7 mouse cellular contexts compared by ENCODE assay signal in the genomic region with DNA sequence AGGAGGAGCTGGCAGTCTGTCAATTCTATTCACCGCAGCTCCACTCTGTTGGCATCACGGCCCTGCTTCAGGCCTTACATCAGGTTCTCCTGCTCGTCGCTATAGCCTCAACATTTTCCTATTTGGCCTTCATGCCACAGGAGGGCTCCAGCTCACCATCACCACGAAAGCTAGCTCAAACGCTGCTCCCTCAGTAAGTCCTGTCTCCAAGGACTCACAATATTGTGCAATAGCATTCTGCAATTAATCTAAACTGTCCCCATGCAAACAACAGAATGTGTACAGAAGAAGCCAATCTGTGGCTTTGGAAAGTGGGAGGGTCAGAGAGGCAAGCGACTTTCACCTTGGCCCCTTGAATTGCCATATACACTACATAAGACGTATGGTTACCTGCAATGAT. TPM values are rescaled to one million over a fixed set of nuclear protein-coding genes. Genes with fewer than 3 reads are reported as not detected.
DNase-seq lines count a peak whose midpoint lies in the region; ATAC-seq and TF ChIP-seq lines count a peak whose summit lies in the region.

No protein-coding gene starts in this region.

- H3K9me3 ChIP-seq in lung, embryonic 14.5 days (ENCODE audit: low read depth, low read length), result no peaks in the 10 kb centered on the region

- DNase-seq in layer of hippocampus, adult 11-12 months (ENCODE audit: low spot score), result peak; percentile 58
- no peak for DNase-seq in layer of hippocampus, postnatal 25 days (ENCODE audit: extremely low spot score in 1 of 2, low spot score in 1 of 2)
- peak; percentile 46 for DNase-seq in adrenal gland, postnatal 25 days
- DNase-seq in cerebellum, adult 9-11 months, result peak; percentile 52
- DNase-seq in lung, embryonic 14.5 days, result peak; percentile 51
- DNase-seq in gastrocnemius, postnatal 14 days, result no peak

- H3K4me2 ChIP-seq in lung, embryonic 14.5 days, result no peak overlapping the region

- H3K4me3 ChIP-seq in lung, embryonic 14.5 days (ENCODE audit: low read depth, low read length), result no peak overlapping the region

- H3K9ac ChIP-seq in lung, embryonic 14.5 days, result no peak overlapping the region

- no peak overlapping the region for H3K27ac ChIP-seq in lung, embryonic 14.5 days (ENCODE audit: low read depth)

- ATAC-seq in lung, embryonic 14.5 days (ENCODE audit: insufficient read depth), result peak; percentile 28; the same call in 1 of the 2 replicates
- ATAC-seq in erythroid progenitor cell, adult 5-6 weeks (replicated peaks; ENCODE audit: low FRiP score, poor library complexity, severe bottlenecking), result no peak

- H3K36me3 ChIP-seq in lung, embryonic 14.5 days (ENCODE audit: insufficient read depth), result 0 out of 2 replicates have a peak, but pooled peaks cover 3% of the 10 kb centered on the region

- 75% methylated on average over 8 of the region's 8 CpGs for WGBS in lung, embryonic 14.5 days

- peak; percentile 48 for TF ChIP-seq CTCF in lung, embryonic 14.5 days (IDR thresholded peaks at IDR 0.05; ENCODE audit: low read depth)

- no peaks in the 10 kb centered on the region for H3K27me3 ChIP-seq in lung, embryonic 14.5 days (ENCODE audit: insufficient read depth, low read length)

- no peaks in the 10 kb centered on the region for H3K4me1 ChIP-seq in lung, embryonic 14.5 days (ENCODE audit: insufficient read depth)

- intact Hi-C loops in gastrocnemius, postnatal 14 days (cut with DNase I; ENCODE audit: low total_unique reads), result no loop called here

RNA-seq across cellular contexts. Expression of a gene that starts 27.8 kb away (rescaled TPM):
- total RNA-seq in layer of hippocampus, postnatal 25 days (2021), result 100 to 1,000 TPM in 1 of 2 experiments, 10 to 100 TPM in 1; 98.9 to 101 TPM
- 398 and 532 TPM in 2 replicates for total RNA-seq in adrenal gland, postnatal 25 days (2021)
- 76.5 and 93.3 TPM in 2 replicates for polyA plus RNA-seq in lung, embryonic 14.5 days (2014; fragmentation: Nextera tagmentation; extraction: Ambion mirVana)
- total RNA-seq in erythroid progenitor cell, adult 5-6 weeks (2015; ENCODE audit: low replicate concordance), result 19.3 and 24.1 TPM in 2 replicates
- 7.9 and 9.0 TPM in 2 replicates for total RNA-seq in erythroid progenitor cell, adult 5-6 weeks (2017; ENCODE audit: low replicate concordance)
- 1 to 10 TPM; 2.7 to 7.0 TPM for total RNA-seq in gastrocnemius, postnatal 14 days (2021)

Comparison
In these comparisons a context has a peak if more than half of its experiments do, and no peak if none do; other contexts are left out.
1. DNase-seq: peak in layer of hippocampus, adult 11-12 months (single experiment), adrenal gland, postnatal 25 days (single experiment), cerebellum, adult 9-11 months (single experiment) and lung, embryonic 14.5 days (single experiment); none in layer of hippocampus, postnatal 25 days (0 of 2) and gastrocnemius, postnatal 14 days (single experiment).